Mouse (Mus musculus) stomach, postnatal 0 days (tissue): ENCODE measurements at regions not wholly inside any gene's neighbourhood (a gene's known extent, or its start where the extent isn't known, plus 50 kb on each side); places are given as distances from the start of the nearest gene placed in this dataset.

Experiments used
- ATAC-seq: fragments of 200-750 bp; cut with Nextera tagmentation; 2 replicates; pipeline ENCODE4 v1.8.0; 2017; ENCODE audit not compliant: low FRiP score, low TSS enrichment
- DNase-seq: peaks from one replicate; pipeline ENCODE4 v3.0.0-alpha.2; 2016; ENCODE audit warnings: low spot score
- H3K27ac ChIP-seq: fragments of 300-500 bp; sonication (generic); replicated peaks from 2 replicates; pipeline ENCODE4 v1.5.1; 2014; ENCODE audit warnings: mild to moderate bottlenecking, control low read depth
- H3K27me3 ChIP-seq: fragments of 300-500 bp; sonication (generic); 2 replicates; pipeline ENCODE4 v1.6.1; 2014; ENCODE audit warnings: low read length; ENCODE audit not compliant: control insufficient read depth, insufficient read depth
- H3K36me3 ChIP-seq: fragments of 300-500 bp; sonication (generic); 2 replicates; pipeline ENCODE4 v1.6.1; 2014; ENCODE audit warnings: low read length, mixed read lengths; ENCODE audit not compliant: control insufficient read depth, insufficient read depth
- H3K4me1 ChIP-seq: fragments of 300-500 bp; sonication (generic); replicated peaks from 2 replicates; pipeline ENCODE4 v1.6.1; 2014; ENCODE audit warnings: antibody characterized with exemption; ENCODE audit not compliant: control insufficient read depth, insufficient read depth
- H3K4me2 ChIP-seq: fragments of 300-500 bp; sonication (generic); replicated peaks from 2 replicates; pipeline ENCODE4 v1.6.1; 2014; ENCODE audit warnings: low read depth, mild to moderate bottlenecking, control low read depth, moderate library complexity
- H3K4me3 ChIP-seq: fragments of 300-500 bp; sonication (generic); 2 replicates; pipeline ENCODE4 v1.5.1; 2014; ENCODE audit warnings: low read depth, low read length, control low read depth
- H3K9ac ChIP-seq: fragments of 300-500 bp; sonication (generic); 2 replicates; pipeline ENCODE4 v1.6.1; 2014; ENCODE audit warnings: mild to moderate bottlenecking, low read length, control low read depth, mixed read lengths
- H3K9me3 ChIP-seq: fragments of 300-500 bp; sonication (generic); 2 replicates; pipeline ENCODE4 v1.6.1; 2016; ENCODE audit warnings: low read length; ENCODE audit not compliant: control insufficient read depth
- CTCF ChIP-seq: IDR thresholded peaks from 2 replicates; pipeline ENCODE4 v1.5.1; 2016; ENCODE audit warnings: antibody characterized with exemption, low read depth, mild to moderate bottlenecking, moderate library complexity
- EP300 ChIP-seq: optimal IDR thresholded peaks from 2 replicates; pipeline ENCODE3; 2016; ENCODE audit warnings: antibody characterized with exemption
- WGBS: fragments of 180-500 bp; shearing (Covaris S2); extraction: QIAGEN DNeasy Blood & Tissue Kit; methylation state at CpG from one replicate; pipeline ENCODE4 v1.1.7; 2014; 5-methylcytosine and 5-hydroxymethylcytosine counted together

DNA sequence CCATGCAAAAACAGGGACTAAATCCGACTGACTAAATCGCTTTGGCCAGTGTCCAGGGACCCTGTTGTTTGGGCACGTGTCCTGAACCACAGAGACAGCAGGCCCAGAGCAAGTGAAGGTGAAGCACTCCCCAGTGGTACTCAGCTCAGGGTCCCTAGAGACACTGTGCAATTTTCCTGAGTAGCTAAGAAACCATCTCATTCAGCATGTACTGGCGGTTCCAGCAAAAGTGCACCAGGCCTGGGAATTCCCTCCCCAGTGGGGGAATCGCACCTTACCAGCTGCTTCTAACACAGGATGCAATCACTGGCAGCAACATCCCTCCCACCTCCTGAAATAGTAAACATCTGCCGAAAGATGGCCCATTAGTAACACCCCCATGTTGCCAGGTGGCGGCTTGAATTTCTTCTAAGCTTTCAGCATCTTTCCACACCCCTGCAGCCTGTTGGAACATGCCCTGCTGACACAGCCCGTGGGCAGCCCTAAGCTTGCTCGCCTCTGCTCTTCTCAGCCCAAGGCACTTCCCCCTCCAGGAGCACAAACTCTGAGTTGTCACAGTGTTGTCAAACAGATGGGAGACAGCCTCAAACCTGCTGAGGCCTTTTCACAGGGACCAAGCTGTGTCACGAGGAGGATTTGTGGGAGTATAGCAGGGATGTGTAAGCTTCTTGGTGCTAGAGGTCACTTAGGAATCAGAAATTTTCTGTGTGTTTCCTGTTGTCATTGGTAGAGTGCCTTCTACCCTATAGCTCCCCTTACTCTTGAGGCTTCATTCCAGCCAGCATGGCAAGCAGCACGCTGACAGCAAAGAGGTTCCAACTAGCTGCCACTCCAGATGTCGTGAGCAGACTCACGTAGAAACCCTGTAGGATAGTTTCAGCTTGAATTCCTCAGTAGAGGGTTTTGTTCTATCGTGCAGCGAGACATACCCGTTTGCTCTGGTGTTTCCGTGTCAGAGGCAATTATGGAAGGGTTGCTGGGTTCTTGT is 186.8 kb upstream of the Ntm start:
- WGBS, result 42% methylated on average over 17 of the region's 17 CpGs
- Histone ChIP-seq H3K27me3 (no peaks in the 10 kb centered on the region), H3K4me3 (no peak overlapping the region), H3K4me1 (no peaks in the 10 kb centered on the region), H3K36me3 (no peaks in the 10 kb centered on the region), H3K27ac (no peak overlapping the region), H3K9me3 (no peaks in the 10 kb centered on the region), H3K4me2 (no peak overlapping the region), H3K9ac (no peak overlapping the region)
- TF ChIP-seq CTCF, result no peak
- no peak for TF ChIP-seq EP300
- ATAC-seq (no peak), DNase-seq (no peak)

DNA sequence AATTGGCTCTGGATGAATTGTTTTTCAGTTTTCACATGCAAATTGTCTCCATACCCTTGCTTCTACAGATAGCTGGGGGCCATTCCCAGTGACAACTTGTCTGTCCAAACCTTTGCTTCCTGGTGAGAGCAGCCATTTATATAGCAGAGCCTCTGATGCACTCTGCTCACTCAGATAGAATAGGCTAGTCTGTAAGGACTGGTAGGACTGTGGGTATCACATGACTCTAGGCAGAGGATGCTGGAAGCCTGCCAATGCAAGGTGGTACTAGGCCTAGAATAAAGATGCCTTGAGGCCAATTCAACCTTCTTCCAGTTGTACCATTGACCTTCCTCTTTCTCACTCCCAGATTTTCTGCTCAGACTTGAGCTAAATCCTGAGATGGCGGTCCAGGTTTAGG is 188.2 kb upstream of the Ntm start:
- H3K36me3 ChIP-seq, result no peaks in the 10 kb centered on the region
- H3K27ac ChIP-seq, result no peak overlapping the region
- TF ChIP-seq EP300 (no peak), CTCF (no peak)
- no peak overlapping the region for H3K4me3 ChIP-seq
- DNase-seq (no peak), ATAC-seq (no peak)
- no peaks in the 10 kb centered on the region for H3K4me1 ChIP-seq
- no peaks in the 10 kb centered on the region for H3K9me3 ChIP-seq
- 87% methylated on average over 1 of the region's 1 CpGs for WGBS
- no peak overlapping the region for H3K4me2 ChIP-seq
- no peak overlapping the region for H3K9ac ChIP-seq
- no peaks in the 10 kb centered on the region for H3K27me3 ChIP-seq

DNA sequence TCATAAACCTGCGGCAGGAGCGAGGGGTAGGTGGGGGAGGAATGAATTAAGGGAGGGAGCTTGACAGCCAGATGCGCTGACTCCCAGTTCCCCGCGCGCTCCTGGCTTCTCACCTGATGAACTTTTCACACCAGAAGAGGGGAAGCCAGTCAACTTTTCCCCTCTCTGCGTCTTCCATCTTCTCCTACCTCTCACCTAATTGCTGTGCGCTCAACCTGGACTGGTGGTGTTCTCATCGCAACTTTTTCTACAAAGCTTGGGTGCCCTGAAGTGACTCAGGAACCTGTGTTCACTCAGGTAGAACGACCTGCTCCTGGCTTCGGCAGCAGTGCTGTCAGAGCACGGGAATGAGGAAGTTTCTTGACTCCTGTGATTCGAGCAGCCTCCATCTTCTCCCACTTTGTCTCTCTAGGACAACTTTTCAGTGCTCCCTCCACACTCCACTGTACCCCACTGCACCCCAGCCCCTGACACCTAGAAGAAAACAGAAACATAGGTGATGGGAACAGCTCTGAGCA is 203.4 kb upstream of the Ntm start:
- Histone ChIP-seq H3K27ac (no peak overlapping the region), H3K9ac (no peak overlapping the region), H3K27me3 (no peaks in the 10 kb centered on the region), H3K4me2 (no peak overlapping the region), H3K4me1 (no peaks in the 10 kb centered on the region), H3K9me3 (no peaks in the 10 kb centered on the region), H3K36me3 (no peaks in the 10 kb centered on the region), H3K4me3 (no peak overlapping the region)
- no peak for ATAC-seq
- no peak for DNase-seq
- TF ChIP-seq EP300, result no peak
- TF ChIP-seq CTCF, result no peak
- 67% methylated on average over 13 of the region's 13 CpGs for WGBS

DNA sequence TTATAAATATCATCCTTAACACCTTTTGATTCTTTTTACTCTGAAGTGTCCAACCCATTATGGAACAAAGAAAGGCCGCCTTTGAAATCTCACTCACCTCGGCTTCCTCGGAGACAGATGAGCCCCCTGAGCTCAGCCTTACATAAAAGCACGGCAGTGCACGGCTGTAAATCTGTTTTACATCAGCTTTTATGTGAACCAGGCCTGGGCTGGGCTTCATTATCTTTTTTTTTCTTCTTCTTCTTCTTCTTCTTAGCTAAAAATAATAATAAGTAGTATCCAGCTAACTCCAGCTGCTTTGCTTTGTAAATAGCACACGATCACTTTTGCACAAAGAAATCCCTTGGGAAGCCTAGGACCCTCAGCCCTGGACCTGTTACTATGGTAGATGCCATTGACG is 204.3 kb upstream of the Ntm start:
- ATAC-seq (no peak), DNase-seq (no peak)
- no peak overlapping the region for H3K27ac ChIP-seq

DNA sequence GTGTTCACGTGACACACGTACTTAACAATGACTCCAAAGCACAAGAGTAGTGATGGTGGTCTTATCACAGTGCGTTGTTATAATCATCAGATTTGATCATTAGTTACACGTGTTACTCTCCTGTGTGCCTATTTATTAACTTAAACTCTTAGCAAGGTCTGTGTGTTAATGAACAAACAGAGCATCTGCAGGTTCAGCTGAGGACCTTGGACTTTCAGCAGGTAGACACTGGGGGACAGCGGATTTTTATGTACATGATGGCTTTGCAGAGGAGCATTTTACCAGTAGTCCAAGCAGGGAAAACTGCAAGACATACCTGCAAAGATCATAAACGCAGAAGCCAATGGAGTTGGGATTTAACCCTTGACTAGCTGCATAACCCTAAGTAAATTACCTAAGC is 211.7 kb upstream of the Ntm start:
- H3K27me3 ChIP-seq, result no peaks in the 10 kb centered on the region
- no peak overlapping the region for H3K27ac ChIP-seq
- no peak overlapping the region for H3K9ac ChIP-seq
- no peaks in the 10 kb centered on the region for H3K9me3 ChIP-seq
- H3K4me3 ChIP-seq, result no peak overlapping the region
- H3K4me2 ChIP-seq, result no peak overlapping the region
- no peaks in the 10 kb centered on the region for H3K36me3 ChIP-seq
- H3K4me1 ChIP-seq, result no peaks in the 10 kb centered on the region
- DNase-seq (no peak), ATAC-seq (no peak)
- TF ChIP-seq CTCF (no peak), EP300 (no peak)
- 76% methylated on average over 6 of the region's 6 CpGs for WGBS

More for the DNA sequence above, 204.3 kb upstream of the Ntm start:
- H3K4me3 ChIP-seq, result no peak overlapping the region
- no peak overlapping the region for H3K4me2 ChIP-seq
- 56% methylated on average over 7 of the region's 7 CpGs for WGBS
- no peak for TF ChIP-seq CTCF
- TF ChIP-seq EP300, result no peak
- no peak overlapping the region for H3K9ac ChIP-seq
- H3K4me1 ChIP-seq, result no peaks in the 10 kb centered on the region
- H3K36me3 ChIP-seq, result no peaks in the 10 kb centered on the region
- no peaks in the 10 kb centered on the region for H3K9me3 ChIP-seq
- H3K27me3 ChIP-seq, result no peaks in the 10 kb centered on the region

DNA sequence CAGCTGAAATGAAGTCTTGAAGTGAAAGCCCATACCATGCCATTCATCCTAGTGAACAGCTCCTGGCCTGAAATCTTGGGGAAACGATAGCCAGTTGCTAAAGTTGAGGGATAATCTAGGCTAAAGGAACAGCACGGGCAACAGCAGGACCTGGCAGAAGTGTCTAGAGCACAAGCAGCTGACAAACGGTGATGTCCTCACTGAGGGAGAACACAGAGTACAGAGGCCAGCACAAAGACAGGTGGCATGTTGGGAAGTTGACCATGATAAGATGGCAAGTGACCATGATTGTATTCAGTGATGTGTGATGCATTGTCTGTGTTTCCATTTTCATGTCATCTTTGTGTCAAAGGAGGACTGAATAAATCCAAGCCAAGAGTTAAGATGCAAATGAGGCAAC is 212.4 kb upstream of the Ntm start:
- no peaks in the 10 kb centered on the region for H3K36me3 ChIP-seq
- H3K4me1 ChIP-seq, result no peaks in the 10 kb centered on the region
- H3K27ac ChIP-seq, result no peak overlapping the region
- H3K4me2 ChIP-seq, result no peak overlapping the region
- H3K9me3 ChIP-seq, result no peaks in the 10 kb centered on the region
- ATAC-seq (no peak), DNase-seq (no peak)
- WGBS, result 70% methylated on average over 3 of the region's 3 CpGs
- no peaks in the 10 kb centered on the region for H3K27me3 ChIP-seq
- TF ChIP-seq EP300 (no peak), CTCF (no peak)
- no peak overlapping the region for H3K9ac ChIP-seq
- no peak overlapping the region for H3K4me3 ChIP-seq
